Mouse (Mus musculus): ENCODE measurements at regions not wholly inside any gene's neighbourhood (a gene's known extent, or its start where the extent isn't known, plus 50 kb on each side); places are given as distances from the start of the nearest gene placed in this dataset.

DNA sequence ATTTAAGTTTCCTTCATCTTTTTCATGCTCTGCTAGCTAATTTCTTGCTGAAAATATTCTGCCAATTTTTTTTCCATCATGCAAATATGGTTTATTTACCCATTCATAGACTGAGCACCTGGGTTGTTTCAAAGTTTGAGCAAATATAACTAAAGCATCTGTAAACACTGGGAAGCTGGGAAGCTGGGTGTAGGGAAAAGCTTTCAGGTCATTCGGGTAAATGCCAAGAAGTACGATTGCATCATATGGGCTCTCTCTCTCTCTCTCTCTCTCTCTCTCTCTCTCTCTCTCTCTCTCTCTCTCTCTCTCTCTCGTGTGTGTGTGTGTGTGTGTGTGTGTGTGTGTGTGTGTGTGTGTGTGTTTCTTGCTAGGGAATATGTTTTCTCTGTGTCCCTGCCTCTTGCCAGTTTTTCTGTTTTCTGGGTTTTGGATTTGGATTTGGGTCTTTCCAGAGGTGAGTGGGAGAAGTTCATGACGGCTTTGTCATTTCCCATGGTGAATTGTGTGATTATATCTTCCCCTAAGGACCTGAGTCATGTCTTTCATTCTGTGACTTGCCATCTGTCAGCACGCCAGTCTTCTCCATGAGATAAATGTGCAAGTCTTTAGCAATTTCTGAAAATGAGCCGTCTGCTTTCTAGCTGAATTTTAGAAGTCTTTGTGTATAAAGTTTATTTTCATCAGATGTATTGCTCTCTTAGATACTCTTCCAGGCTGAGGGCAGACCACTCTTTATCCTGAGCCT is 329.7 kb upstream of the Slc35b3 start:
- TF ChIP-seq FOSL1 (IDR thresholded peaks at IDR 0.05; ENCODE audit: insufficient read depth, low read length, poor library complexity, severe bottlenecking) (no peak), CEBPB (IDR thresholded peaks at IDR 0.05; ENCODE audit: low read depth) (peak; percentile 17), MYOG (IDR thresholded peaks at IDR 0.05; ENCODE audit: control insufficient read depth, extremely low read depth, insufficient read length) (no peak)
- Histone ChIP-seq H3K79me3 (ENCODE audit: low read depth) (no peaks in the 10 kb centered on the region), H3K79me2 (ENCODE audit: control insufficient read depth, insufficient read depth) (no peaks in the 10 kb centered on the region), H3K4me3 (ENCODE audit: insufficient read depth, poor library complexity, severe bottlenecking) (no peak overlapping the region), H3K27me3 (ENCODE audit: control insufficient read depth, insufficient read depth, insufficient read length) (no peaks in the 10 kb centered on the region), H3K36me3 (ENCODE audit: control insufficient read depth, insufficient read depth) (no peaks in the 10 kb centered on the region), H3ac (ENCODE audit: control insufficient read depth, insufficient read length, low read depth) (no peak overlapping the region)

DNA sequence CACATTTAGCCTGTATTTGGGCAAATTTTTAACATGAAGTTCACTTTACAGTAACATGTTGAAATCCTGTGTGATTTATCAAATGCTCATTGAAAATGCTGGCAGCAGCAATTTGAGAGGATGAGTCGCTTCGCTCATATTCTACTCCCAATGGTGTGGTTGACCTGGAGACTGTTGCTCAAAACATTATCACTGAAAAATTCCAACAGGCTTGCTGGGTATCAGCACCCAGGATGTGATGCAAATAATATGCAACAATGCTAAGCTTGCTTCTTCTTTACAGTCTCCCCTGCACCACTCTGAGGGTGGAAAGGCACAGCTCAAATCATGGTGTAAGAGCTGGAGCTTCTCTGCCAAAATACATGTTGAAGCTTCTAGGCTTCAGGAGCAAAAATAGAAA is 321.6 kb upstream of the Slc35b3 start:
- no peak overlapping the region for H3ac ChIP-seq (ENCODE audit: control insufficient read depth, insufficient read length, low read depth)
- H3K79me3 ChIP-seq (ENCODE audit: low read depth) = no peaks in the 10 kb centered on the region
- H3K36me3 ChIP-seq (ENCODE audit: control insufficient read depth, insufficient read depth) = no peaks in the 10 kb centered on the region
- TF ChIP-seq FOSL1 (IDR thresholded peaks at IDR 0.05; ENCODE audit: insufficient read depth, low read length, poor library complexity, severe bottlenecking) (no peak), CEBPB (IDR thresholded peaks at IDR 0.05; ENCODE audit: low read depth) (no peak), MYOG (IDR thresholded peaks at IDR 0.05; ENCODE audit: control insufficient read depth, extremely low read depth, insufficient read length) (no peak), USF1 (IDR thresholded peaks at IDR 0.05; ENCODE audit: low read depth) (no peak), MAX (IDR thresholded peaks at IDR 0.05) (no peak), CTCF (IDR thresholded peaks at IDR 0.05; ENCODE audit: control insufficient read depth, insufficient read depth, insufficient read length) (no peak), MYOD1 (IDR thresholded peaks at IDR 0.05; ENCODE audit: control insufficient read depth, insufficient read length, low read depth) (no peak)
- H3K79me2 ChIP-seq (ENCODE audit: control insufficient read depth, insufficient read depth) = no peaks in the 10 kb centered on the region
- H3K27me3 ChIP-seq (ENCODE audit: control insufficient read depth, insufficient read depth, insufficient read length) = no peaks in the 10 kb centered on the region
- H3K4me3 ChIP-seq (ENCODE audit: insufficient read depth, poor library complexity, severe bottlenecking) = no peak overlapping the region

DNA sequence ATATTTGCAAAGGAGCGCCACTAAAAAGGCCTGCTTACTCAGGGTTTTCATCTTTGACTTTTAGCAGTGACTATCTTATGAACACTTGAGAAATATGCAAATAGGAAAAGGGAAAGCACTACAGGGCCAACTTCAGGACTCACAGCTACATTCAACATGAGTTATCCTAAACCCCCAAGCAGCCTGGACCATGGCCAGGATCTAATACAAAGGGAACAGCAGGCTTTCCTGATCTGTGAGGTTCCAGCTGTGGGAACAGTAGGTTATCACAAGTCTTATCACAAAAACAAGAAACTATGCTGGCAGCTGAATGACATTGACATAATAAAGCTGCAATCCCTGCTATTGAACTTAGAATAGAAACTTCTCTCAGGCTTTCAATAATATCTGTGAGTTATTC is 317.4 kb upstream of the Slc35b3 start:
- no peaks in the 10 kb centered on the region for H3K27me3 ChIP-seq (ENCODE audit: control insufficient read depth, insufficient read depth, insufficient read length)
- no peaks in the 10 kb centered on the region for H3K79me3 ChIP-seq (ENCODE audit: low read depth)

DNA sequence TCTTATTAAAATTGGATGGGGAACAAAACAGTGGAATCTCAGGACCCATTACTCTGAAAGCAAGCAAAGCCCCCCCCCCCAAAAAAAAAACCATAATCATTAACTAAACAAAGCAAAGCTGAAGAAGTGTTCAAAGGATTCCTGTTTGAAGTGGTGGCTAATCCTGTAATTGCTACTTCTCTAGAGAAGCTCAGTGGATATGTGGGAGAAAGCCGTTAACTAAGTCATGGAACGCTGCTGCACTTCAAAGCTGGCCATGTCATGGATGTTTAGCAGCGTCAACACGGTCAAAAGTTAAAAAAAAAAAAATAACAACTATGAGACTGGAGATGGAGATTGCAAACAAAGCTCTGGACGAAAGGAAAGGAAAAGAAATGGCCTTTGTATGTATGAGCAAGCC is 305.3 kb upstream of the Slc35b3 start:
- Histone ChIP-seq H3K79me3 (ENCODE audit: low read depth) (no peaks in the 10 kb centered on the region), H3K79me2 (ENCODE audit: control insufficient read depth, insufficient read depth) (no peaks in the 10 kb centered on the region), H3K4me3 (ENCODE audit: insufficient read depth, poor library complexity, severe bottlenecking) (no peak overlapping the region), H3K27me3 (ENCODE audit: control insufficient read depth, insufficient read depth, insufficient read length) (no peaks in the 10 kb centered on the region), H3K36me3 (ENCODE audit: control insufficient read depth, insufficient read depth) (no peaks in the 10 kb centered on the region), H3ac (ENCODE audit: control insufficient read depth, insufficient read length, low read depth) (no peak overlapping the region)
- TF ChIP-seq MYOD1 (IDR thresholded peaks at IDR 0.05; ENCODE audit: control insufficient read depth, insufficient read length, low read depth) (no peak), FOSL1 (IDR thresholded peaks at IDR 0.05; ENCODE audit: insufficient read depth, low read length, poor library complexity, severe bottlenecking) (no peak), CEBPB (IDR thresholded peaks at IDR 0.05; ENCODE audit: low read depth) (no peak), CTCF (IDR thresholded peaks at IDR 0.05; ENCODE audit: control insufficient read depth, insufficient read depth, insufficient read length) (no peak), MYOG (IDR thresholded peaks at IDR 0.05; ENCODE audit: control insufficient read depth, extremely low read depth, insufficient read length) (no peak), USF1 (IDR thresholded peaks at IDR 0.05; ENCODE audit: low read depth) (no peak), MAX (IDR thresholded peaks at IDR 0.05) (no peak)

More for the DNA sequence above, 317.4 kb upstream of the Slc35b3 start:
- TF ChIP-seq MYOD1 (IDR thresholded peaks at IDR 0.05; ENCODE audit: control insufficient read depth, insufficient read length, low read depth) (no peak), MAX (IDR thresholded peaks at IDR 0.05) (no peak), CTCF (IDR thresholded peaks at IDR 0.05; ENCODE audit: control insufficient read depth, insufficient read depth, insufficient read length) (no peak), CEBPB (IDR thresholded peaks at IDR 0.05; ENCODE audit: low read depth) (no peak), MYOG (IDR thresholded peaks at IDR 0.05; ENCODE audit: control insufficient read depth, extremely low read depth, insufficient read length) (no peak), FOSL1 (IDR thresholded peaks at IDR 0.05; ENCODE audit: insufficient read depth, low read length, poor library complexity, severe bottlenecking) (no peak), USF1 (IDR thresholded peaks at IDR 0.05; ENCODE audit: low read depth) (no peak)
- Histone ChIP-seq H3K36me3 (ENCODE audit: control insufficient read depth, insufficient read depth) (no peaks in the 10 kb centered on the region), H3K79me2 (ENCODE audit: control insufficient read depth, insufficient read depth) (no peaks in the 10 kb centered on the region), H3K4me3 (ENCODE audit: insufficient read depth, poor library complexity, severe bottlenecking) (no peak overlapping the region), H3ac (ENCODE audit: control insufficient read depth, insufficient read length, low read depth) (no peak overlapping the region)

DNA sequence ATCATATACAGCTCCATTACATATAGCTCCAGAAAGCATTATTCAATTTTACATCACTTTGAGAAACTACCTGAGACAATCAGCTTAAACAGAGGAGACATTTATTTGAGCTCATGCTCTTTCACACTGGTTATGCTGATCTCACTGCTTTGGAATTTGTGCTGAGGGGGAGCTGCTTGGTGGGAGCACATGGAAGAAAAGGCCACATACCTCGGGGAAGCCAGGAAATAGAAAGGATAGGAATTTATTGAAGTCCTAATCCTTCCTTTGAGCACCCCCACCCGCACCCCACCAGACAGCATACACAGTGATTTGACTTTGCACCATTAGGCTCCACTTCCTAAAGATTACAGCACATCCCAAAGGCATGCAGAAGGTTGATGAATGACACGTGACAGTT is 296.0 kb upstream of the Slc35b3 start:
- H3ac ChIP-seq (ENCODE audit: control insufficient read depth, insufficient read length, low read depth) = no peak overlapping the region
- no peak for TF ChIP-seq MYOG (IDR thresholded peaks at IDR 0.05; ENCODE audit: control insufficient read depth, extremely low read depth, insufficient read length)
- no peak for TF ChIP-seq CTCF (IDR thresholded peaks at IDR 0.05; ENCODE audit: control insufficient read depth, insufficient read depth, insufficient read length)
- no peaks in the 10 kb centered on the region for H3K36me3 ChIP-seq (ENCODE audit: control insufficient read depth, insufficient read depth)
- H3K27me3 ChIP-seq (ENCODE audit: control insufficient read depth, insufficient read depth, insufficient read length) = no peaks in the 10 kb centered on the region
- H3K79me2 ChIP-seq (ENCODE audit: control insufficient read depth, insufficient read depth) = no peaks in the 10 kb centered on the region
- H3K79me3 ChIP-seq (ENCODE audit: low read depth) = no peaks in the 10 kb centered on the region
- no peak overlapping the region for H3K4me3 ChIP-seq (ENCODE audit: insufficient read depth, poor library complexity, severe bottlenecking)

DNA sequence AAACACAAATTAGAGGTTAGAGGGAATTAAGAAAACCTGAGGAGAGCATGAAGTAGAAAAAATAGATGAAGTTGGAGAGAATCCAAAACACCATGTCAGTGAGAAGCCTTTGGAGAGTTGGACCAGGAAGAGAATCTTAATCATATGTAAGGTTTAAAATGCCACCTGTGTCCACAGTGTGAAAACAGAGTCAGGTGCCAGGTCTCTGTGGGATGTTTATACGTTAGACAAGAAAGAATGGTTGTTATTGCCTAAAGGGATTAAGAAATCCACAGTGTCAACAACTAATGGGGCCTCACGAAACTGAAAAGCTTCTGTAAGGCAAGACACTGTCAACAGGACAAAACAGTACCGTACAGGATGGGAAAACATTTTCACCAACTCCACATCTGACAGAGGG is 294.7 kb upstream of the Slc35b3 start:
- no peaks in the 10 kb centered on the region for H3K36me3 ChIP-seq (ENCODE audit: control insufficient read depth, insufficient read depth)
- TF ChIP-seq CTCF (IDR thresholded peaks at IDR 0.05; ENCODE audit: control insufficient read depth, insufficient read depth, insufficient read length) (no peak), MYOG (IDR thresholded peaks at IDR 0.05; ENCODE audit: control insufficient read depth, extremely low read depth, insufficient read length) (no peak), MYOD1 (IDR thresholded peaks at IDR 0.05; ENCODE audit: control insufficient read depth, insufficient read length, low read depth) (no peak), FOSL1 (IDR thresholded peaks at IDR 0.05; ENCODE audit: insufficient read depth, low read length, poor library complexity, severe bottlenecking) (no peak), USF1 (IDR thresholded peaks at IDR 0.05; ENCODE audit: low read depth) (no peak), MAX (IDR thresholded peaks at IDR 0.05) (no peak), CEBPB (IDR thresholded peaks at IDR 0.05; ENCODE audit: low read depth) (no peak)
- no peaks in the 10 kb centered on the region for H3K27me3 ChIP-seq (ENCODE audit: control insufficient read depth, insufficient read depth, insufficient read length)
- no peak overlapping the region for H3K4me3 ChIP-seq (ENCODE audit: insufficient read depth, poor library complexity, severe bottlenecking)
- H3K79me3 ChIP-seq (ENCODE audit: low read depth) = no peaks in the 10 kb centered on the region
- H3K79me2 ChIP-seq (ENCODE audit: control insufficient read depth, insufficient read depth) = no peaks in the 10 kb centered on the region
- H3ac ChIP-seq (ENCODE audit: control insufficient read depth, insufficient read length, low read depth) = no peak overlapping the region

Data from C2C12 (cell line).